Mouse (Mus musculus) cerebellum, adult 18-20 months (tissue): ENCODE measurements around the gene Adarb2.

Source experiments
- DNase-seq, 2 experiments: peaks; one replicate each; pipeline ENCODE4 v3.0.0; 2021

Adarb2 gene

GRCm38 (mm10) chr13:8202681-8203476 lies at the start of gene Adarb2:
Adarb2 (plus strand) TSS chr13:8202866.
- peak; percentile 15 to 26 for DNase-seq

- no peak for DNase-seq
Observed at GRCm38 (mm10) chr13:8173800-8174199, 28.9 kb upstream of the Adarb2 start.

- no peak for DNase-seq
Observed at GRCm38 (mm10) chr13:8191977-8192376, 10.7 kb upstream of the Adarb2 start.

GRCm38 (mm10) chr13:8199186-8199880 lies 3.3 kb upstream of the Adarb2 start:
- peak in 1 of 2 experiments; percentile 4 for DNase-seq

- DNase-seq, result peak in 1 of 2 experiments; percentile 3
Observed at GRCm38 (mm10) chr13:8203477-8203813, 779 bp downstream of the Adarb2 start.

- no peak for DNase-seq
Observed at GRCm38 (mm10) chr13:8207337-8207736, 4.7 kb downstream of the Adarb2 start.

GRCm38 (mm10) chr13:8210776-8211175 lies 8.1 kb downstream of the Adarb2 start:
- DNase-seq, result no peak

- no peak for DNase-seq
Observed at GRCm38 (mm10) chr13:8238871-8239270, 36.2 kb downstream of the Adarb2 start.

- no peak for DNase-seq
Observed at GRCm38 (mm10) chr13:8248016-8248667, 45.5 kb downstream of the Adarb2 start.

GRCm38 (mm10) chr13:8272158-8272945 lies 69.7 kb downstream of the Adarb2 start:
- DNase-seq, result peak; percentile 64 to 71

- no peak for DNase-seq
Observed at GRCm38 (mm10) chr13:8283116-8283515, 80.5 kb downstream of the Adarb2 start.

GRCm38 (mm10) chr13:8316347-8317141 lies 113.9 kb downstream of the Adarb2 start:
- DNase-seq, result no peak

GRCm38 (mm10) chr13:8333589-8334455 lies 131.2 kb downstream of the Adarb2 start:
- no peak for DNase-seq

GRCm38 (mm10) chr13:8334580-8334979 lies 131.9 kb downstream of the Adarb2 start:
- no peak for DNase-seq

GRCm38 (mm10) chr13:8341086-8341807 lies 138.6 kb downstream of the Adarb2 start:
- DNase-seq, result no peak

- no peak for DNase-seq
Observed at GRCm38 (mm10) chr13:8347147-8347546, 144.5 kb downstream of the Adarb2 start.

- peak; percentile 41 to 49 for DNase-seq
Observed at GRCm38 (mm10) chr13:8352341-8352740, 149.7 kb downstream of the Adarb2 start.

- DNase-seq, result no peak
Observed at GRCm38 (mm10) chr13:8352952-8353351, 150.3 kb downstream of the Adarb2 start.

- no peak for DNase-seq
Observed at GRCm38 (mm10) chr13:8365523-8365922, 162.9 kb downstream of the Adarb2 start.

- DNase-seq, result no peak
Observed at GRCm38 (mm10) chr13:8366087-8366486, 163.4 kb downstream of the Adarb2 start.
